Mouse (Mus musculus): ENCODE results near the gene Dclk3. TPM values are rescaled to one million over a fixed set of nuclear protein-coding genes. Genes with fewer than 3 reads are reported as not detected.

Dclk3 gene
- total RNA-seq, 2 experiments from 2014 or later = 0.86 TPM

DNA sequence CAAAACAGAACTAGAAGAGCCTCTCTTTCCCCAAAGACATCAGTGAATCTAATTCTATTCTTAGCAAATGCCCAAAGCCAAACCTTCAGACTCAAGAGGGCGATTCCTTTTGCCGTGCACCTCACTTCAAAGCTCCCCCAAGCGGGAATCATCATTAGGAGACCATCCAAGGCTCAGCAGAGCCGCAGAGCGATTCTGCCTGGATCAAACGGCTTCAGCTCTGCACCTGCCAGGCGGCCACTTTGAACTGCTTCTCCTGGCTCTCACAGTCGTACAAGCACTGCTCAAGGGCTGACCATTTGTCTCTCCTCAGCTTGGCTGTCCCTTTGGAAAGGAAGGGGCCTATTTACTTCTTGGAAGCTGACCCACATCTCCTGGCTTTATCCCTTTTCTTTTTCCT lies 51.7 kb downstream of the Dclk3 start:
- DNase-seq = no peak

DNA sequence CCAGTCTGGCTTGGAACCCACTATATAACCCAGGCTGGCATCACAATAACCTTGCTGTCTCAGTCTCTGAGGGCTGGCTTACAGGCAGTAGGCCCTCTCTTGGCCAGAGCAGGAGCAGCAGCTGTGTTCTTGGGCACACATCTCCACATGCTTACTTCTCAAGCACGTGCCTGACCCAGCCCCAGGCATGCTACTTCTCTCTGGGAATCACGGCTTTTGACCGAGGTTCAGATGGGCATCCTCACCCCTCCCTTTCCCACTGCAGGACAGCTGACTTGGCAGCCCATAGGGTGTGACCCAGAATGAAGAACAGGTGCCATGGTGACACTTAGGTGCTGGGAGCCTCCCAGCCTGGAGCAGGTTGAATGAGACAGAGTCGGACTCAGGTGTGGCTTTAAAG lies 52.4 kb downstream of the Dclk3 start:
- no peak for DNase-seq

DNA sequence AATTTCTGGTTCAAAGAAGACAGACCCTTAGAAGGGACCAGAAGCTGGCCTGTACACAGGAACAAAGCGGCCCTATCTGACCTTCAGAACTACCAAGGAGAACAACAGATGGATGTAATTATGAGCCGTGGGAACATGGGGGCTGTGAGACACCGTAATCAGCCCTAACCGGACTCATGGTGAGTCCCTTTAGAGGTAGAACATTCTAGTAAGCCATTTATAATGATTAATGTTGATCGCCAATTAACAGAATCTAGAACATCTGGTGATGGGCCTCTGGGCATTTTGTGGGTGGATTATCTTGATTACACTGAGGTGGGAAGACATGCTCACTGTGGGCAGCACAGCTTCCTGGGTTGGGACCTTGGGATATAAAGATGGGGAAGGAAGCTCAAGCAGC lies 54.6 kb downstream of the Dclk3 start:
- DNase-seq = no peak

DNA sequence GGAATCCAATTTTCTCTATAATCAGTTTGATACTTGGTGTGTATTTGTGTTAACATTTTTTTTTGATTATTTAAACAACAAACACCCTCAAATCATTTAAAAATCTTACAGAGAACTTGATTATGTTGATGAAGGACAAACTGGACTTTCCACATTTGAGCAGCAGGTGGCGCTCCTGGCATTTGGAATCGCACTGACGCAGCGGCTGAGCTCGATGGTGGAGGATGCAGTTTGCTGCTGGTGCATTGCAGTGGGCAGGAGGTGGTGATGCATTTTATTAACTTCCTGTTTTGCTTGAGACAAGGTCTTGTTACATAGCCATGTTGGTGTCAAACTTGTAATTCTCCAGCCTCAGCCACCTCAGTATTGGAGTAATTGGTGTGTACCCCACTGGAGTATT lies 56.7 kb downstream of the Dclk3 start:
- peak; percentile 80 for DNase-seq

DNA sequence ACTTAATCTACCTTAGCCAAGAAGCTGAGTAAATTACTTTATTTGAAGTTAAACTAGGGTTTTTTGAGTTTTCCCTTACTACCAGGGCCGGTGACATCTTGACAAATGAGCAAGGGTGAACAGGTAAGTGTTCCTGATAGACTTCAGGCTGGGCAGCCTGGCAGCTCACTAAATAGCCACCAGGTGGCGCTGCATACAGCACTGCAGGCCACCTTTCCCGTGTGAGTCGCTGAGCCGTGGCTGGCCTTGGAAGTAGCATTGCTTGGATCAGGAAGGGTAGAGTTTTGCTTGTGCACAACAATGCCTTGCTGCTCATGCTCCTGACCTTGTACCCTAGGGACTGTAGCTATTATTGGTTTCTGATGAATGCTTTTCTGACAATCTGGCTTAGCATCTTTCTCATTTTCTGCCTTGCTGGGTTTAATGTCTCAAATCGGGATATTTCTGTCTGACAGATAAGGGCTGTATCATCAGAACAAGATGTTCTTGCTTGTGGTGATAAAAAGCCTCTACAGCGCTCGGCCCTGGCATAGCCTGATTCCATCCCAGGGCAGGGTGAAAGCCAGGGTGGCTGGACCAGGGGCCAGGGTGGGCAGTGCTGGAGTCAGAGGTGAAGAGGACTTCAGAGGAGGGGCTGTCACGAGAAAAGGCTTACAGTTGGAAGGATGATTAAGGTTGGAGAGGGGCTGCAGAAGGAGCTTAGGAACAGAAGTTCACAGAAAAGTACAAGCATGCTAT lies 58.4 kb downstream of the Dclk3 start:
- peak; percentile 83 for DNase-seq

DNA sequence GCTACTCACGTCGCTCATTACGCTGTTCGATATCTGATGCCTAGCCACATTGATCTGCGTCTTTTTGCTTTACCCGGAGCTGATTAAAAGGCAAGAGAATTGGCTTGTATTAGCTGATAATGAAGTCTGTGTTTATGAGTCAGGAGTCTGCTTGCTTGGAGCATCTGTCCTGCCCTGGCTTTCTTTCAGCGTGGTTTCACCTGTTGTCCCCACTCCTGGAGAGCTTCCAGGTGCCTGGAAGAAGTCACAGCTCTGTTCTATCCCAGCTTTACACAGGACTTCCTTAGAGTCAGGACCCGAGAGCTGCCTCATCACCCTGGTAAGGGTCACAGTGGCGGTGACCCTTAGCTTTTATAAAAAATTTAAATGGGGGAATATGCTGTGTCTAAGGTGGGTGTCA lies 61.3 kb downstream of the Dclk3 start:
- no peak for DNase-seq

DNA sequence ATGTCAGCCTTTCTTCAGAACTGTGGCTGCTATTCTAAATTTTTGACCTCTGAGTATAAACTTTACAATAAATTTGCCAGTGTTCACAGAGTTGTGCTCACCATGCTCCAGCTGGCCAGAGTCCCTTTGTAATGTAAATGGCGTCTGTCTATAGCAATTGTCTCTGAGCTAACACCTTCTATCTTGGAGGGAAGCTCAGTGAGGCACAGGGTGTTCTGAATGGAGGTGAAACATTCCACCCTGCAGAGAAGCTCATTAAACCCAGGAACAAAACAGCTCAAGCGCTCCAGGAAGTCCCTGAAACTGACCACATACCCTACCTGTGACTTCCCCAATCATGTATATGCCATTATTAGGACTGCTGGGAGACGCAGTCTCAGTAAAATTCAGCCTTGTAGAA lies 67.2 kb downstream of the Dclk3 start:
- DNase-seq = no peak

DNA sequence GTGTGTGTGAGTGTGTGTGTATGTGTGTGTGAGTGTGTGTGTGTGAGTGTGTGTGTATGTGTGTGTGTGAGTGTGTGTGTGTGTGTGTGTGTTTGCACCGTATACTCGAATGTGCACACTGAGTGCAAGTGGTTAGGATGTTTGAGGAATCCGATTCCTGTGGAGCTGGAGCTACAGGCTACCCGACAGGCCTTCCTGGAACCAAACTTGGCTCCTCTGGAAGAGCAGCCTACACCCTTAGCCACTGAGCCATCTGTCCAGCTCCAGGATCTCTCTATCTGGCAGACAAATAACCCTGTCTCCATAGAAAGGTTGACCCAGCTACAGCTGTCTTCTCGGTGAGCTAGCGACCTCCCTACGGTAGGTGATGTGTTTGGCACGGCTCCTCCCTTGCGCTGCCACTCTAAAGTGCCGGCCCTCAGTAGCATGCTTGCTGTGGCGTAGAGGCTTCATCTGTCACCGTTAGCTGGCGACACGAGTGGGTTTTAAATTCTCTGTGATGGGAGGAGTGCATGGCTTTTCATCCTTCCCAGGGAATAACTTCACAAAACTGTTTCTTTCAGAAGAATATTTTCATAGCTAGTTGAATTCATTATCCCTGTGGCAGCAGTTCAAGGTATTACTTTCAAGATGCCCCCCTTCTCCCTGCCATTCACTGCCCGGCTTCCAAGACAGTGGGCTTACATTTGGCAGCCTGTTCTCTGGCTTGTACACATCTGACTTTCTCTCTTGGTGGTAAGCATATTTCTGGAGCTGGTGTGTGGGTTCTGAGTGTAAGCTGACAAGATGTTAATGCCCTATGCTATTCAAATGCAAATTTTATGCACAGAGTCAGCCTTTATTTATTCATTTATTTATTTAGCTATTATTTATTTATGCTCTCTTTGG lies 75.9 kb downstream of the Dclk3 start:
- no peak for DNase-seq

DNA sequence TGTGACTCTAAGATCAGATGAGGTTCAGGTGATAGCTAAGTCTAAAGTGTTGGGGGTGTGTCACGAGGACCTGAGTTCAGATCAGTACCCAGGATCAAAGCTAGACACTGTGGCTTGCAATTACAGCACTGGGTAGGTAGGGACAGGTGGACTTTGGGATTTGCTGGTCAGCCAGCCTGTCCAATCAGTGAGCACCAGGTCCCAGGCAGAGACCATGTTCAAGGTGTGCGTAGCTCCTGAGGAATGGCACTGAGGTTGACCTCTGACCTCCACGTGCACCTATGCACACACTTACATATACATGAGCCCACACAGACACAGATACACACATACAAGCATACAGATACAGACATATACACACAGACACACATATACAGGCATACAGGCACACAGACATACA lies 76.7 kb downstream of the Dclk3 start:
- DNase-seq = no peak

DNA sequence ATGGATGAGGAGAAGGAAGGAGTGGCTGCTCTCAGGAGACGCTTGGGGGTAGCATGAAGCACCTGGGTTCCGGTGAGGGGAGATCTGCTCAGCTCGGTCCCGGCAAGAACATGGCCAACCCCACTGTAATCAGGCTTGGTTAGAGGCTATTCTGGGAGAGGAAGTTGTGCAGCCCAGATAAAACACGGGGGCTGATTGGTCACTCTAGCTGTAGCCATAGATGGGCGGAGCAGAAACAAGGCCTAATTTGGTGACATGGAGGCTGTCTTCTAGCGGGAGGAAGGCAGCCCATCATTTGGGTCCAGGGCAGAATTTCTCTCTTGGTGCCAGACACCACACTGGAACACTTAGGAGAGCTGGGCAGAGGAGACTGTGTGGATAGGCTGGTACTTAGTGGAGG lies 83.3 kb downstream of the Dclk3 start:
- no peak for DNase-seq

DNA sequence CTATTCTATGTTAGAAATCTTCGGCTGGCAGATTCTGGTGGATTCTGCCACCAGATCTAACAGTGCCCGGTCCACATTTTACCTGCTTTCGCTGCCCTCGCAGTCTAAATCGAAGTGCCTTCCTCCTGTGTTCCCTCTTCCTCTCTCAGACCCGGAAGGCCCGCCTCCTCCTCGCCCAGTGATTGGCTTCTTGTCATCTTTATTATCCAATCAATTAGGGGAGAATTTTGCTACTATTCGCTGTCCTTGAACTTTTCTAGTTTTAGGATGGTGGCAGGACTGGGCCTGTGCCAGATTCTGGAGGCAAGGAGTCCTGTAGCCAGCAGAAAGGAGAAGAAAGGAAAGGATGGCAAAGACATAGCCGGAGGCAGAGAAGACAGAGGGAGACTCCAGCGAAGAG lies 84.2 kb downstream of the Dclk3 start:
- no peak for DNase-seq

DNA sequence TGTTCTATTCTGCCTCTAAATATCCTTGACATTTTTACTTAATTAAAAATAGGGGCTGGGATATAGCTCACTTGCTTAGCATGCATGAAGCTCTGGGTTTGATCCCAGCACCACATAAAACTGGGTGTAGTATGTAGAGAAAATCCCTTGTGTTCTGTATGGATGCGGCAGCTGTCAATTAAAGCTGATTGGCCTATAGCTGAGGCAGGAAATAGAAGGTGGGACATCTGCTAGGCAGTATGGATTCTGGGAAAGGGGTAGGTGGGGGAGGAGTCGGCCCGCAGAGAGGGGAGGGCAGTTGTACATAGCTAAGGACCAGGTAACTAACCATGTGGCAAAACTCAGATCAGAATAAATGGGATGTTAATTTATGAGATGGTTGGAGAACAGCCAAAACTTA lies 85.0 kb downstream of the Dclk3 start:
- DNase-seq = no peak

DNA sequence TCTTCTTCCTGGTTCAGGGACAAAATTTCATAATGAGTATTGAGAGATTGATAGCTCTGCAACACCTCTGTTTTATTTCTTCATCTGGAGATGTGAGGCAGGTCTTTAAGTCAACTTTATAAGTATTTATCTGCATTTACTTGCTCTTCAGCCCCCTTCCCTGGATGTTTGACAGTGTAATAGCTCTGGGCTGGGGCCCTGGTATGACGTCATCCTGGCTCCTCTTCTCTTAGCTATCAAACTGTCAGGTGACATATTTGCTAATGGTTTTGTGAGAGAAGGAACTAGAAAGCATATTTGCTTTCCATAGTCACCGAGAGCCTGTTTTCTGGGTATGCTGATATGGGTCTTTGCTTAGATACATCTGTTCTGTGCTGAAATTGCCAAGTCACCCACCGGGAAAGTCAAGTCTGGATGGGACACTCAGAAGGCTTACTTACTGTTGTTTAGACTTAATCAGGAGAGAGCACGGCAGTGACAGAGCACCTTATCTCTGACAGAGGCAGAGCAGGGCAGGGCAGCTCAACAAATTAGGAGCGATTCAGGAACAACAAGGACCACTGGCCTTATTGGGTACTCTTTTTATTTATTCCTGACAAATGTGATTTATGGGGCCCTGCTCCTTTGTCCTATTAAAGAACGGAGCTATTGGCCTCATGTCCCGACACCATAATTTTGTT lies 96.0 kb downstream of the Dclk3 start:
- no peak for DNase-seq

DNA sequence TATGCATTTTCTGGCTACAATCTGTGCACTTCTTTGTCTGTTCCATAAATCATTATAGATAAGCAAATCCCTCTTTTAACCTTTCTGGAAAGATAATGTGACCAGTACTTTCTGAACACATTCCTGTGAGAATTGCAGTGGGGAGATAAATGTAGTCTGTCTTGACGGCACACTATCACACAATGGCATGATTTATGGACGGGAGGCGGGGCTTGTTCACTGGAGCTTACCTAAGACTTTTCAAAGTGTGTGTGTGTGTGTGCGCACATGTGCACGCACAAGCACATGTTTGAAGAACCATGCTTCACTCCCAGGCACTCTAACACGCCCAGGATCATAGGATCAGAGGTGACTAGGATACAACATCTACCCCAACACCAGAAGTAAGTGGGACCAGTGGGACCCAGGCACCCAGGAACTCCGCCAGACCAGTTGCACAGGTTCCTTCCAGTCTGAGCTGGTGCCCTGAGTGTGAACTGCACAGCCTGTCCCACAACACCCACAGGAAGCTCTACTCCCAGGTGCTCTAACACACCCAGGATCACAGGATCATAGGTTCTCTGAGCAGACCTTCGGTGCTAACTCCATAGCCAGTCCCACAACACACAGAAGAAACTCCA lies 96.7 kb downstream of the Dclk3 start:
- no peak for DNase-seq

Other genes starting within 250 kb of the Dclk3 start
- 10 to 100 TPM; 24.3 to 25.0 TPM for gene Mlh1, start 167.3 kb upstream of the Dclk3 start, total RNA-seq (2021)
- gene Epm2aip1, start 167.2 kb upstream of the Dclk3 start, total RNA-seq (2021) = 10 to 100 TPM; 32.5 to 35.4 TPM
- under 1 TPM; 0.10 to 0.14 TPM for gene Trank1, start 127.3 kb upstream of the Dclk3 start, total RNA-seq (2021)

Measured in heart, postnatal 4 days (tissue).